In genomic region chr14:122483556-122484421, GRCm38 (mm10) we compare ENCODE assay signal across 11 mouse cellular contexts. TPM values are rescaled to one million over a fixed set of nuclear protein-coding genes. Genes with fewer than 3 reads are reported as not detected.
DNase-seq lines count a peak whose midpoint lies in the region; ATAC-seq and TF ChIP-seq lines count a peak whose summit lies in the region.
"Had no signal": no experiment of that assay in that cellular context is flagged by ENCODE, and none has a peak within 500 bp of the region (broad histone marks: within the 10 kb centered on the region; RNA-seq: fewer than 3 reads in every experiment).

No protein-coding gene starts in this region.

- no peaks in the 10 kb centered on the region for H3K4me1 ChIP-seq in cerebellum, adult 2 months (ENCODE audit: control insufficient read depth, insufficient read depth, low read length)
- H3K4me1 ChIP-seq in hindbrain, postnatal 0 days (ENCODE audit: insufficient read depth, low read length): no peaks in the 10 kb centered on the region
- H3K4me1 ChIP-seq in neural tube, embryonic 13.5 days (replicated peaks): peaks cover 20% of the 10 kb centered on the region

- WGBS in cerebellum, adult 2 months: 5% methylated on average over 18 of the region's 18 CpGs
- WGBS in hindbrain, postnatal 0 days: 10% methylated on average over 18 of the region's 18 CpGs
- WGBS in neural tube, embryonic 13.5 days: 10% methylated on average over 18 of the region's 18 CpGs

- peak overlapping the region; percentile 97 for H3K4me3 ChIP-seq in cerebellum, adult 2 months (replicated peaks; ENCODE audit: insufficient read depth, low read depth, low read length)
- H3K4me3 ChIP-seq in hindbrain, postnatal 0 days (ENCODE audit: low read length): peak overlapping the region; percentile 60
- H3K4me3 ChIP-seq in neural tube, embryonic 13.5 days: peak overlapping the region; percentile 12; the same call in 1 of the 2 replicates
- H3K4me3 ChIP-seq: gastrocnemius, adult 2 months; megakaryocyte, embryonic 14.5 days had no signal

- H3K36me3 ChIP-seq in hindbrain, postnatal 0 days (ENCODE audit: insufficient read depth, low read length): no peaks in the 10 kb centered on the region
- H3K36me3 ChIP-seq in neural tube, embryonic 13.5 days: no peaks in the 10 kb centered on the region

- peak overlapping the region; percentile 99 for H3K27ac ChIP-seq in cerebellum, adult 2 months (ENCODE audit: insufficient read depth, low read length)
- peak overlapping the region; percentile 89 for H3K27ac ChIP-seq in hindbrain, postnatal 0 days
- H3K27ac ChIP-seq in neural tube, embryonic 13.5 days (replicated peaks): peak overlapping the region; percentile 23; the same call in 1 of the 2 replicates
- H3K27ac ChIP-seq: gastrocnemius, adult 2 months had no signal

- H3K27me3 ChIP-seq in cerebellum, adult 2 months (ENCODE audit: control insufficient read depth, insufficient read depth, low read length): no peaks in the 10 kb centered on the region
- 0 out of 2 replicates have a peak, but pooled peaks cover 3% of the 10 kb centered on the region for H3K27me3 ChIP-seq in hindbrain, postnatal 0 days (ENCODE audit: insufficient read depth, low read length)
- H3K27me3 ChIP-seq in neural tube, embryonic 13.5 days: peaks cover 81% of the 10 kb centered on the region

- peak; percentile 86 to 90 for DNase-seq in cerebellum, adult 2 months
- DNase-seq in embryo, embryonic 9.5 days (ENCODE audit: extremely low spot score): peak; percentile 51
- DNase-seq in hindbrain, postnatal 0 days (ENCODE audit: low spot score): peak; percentile 61
- DNase-seq in left cerebral cortex, adult 11 months (ENCODE audit: low spot score): no peak
- no peak for DNase-seq in frontal cortex, postnatal 10 days (ENCODE audit: low spot score in 2 of 2)
- DNase-seq in kidney, adult 11 months: no peak
- DNase-seq: gastrocnemius, adult 2 months; heart, postnatal 14 days; thymus, postnatal 36 days had no signal

- peak; percentile 57; the same call in 1 of the 2 replicates for TF ChIP-seq POLR2A in cerebellum, adult 2 months (IDR thresholded peaks at IDR 0.05; ENCODE audit: borderline replicate concordance, insufficient read depth, low read length)

- ATAC-seq in hindbrain, postnatal 0 days: peak; percentile 27; the same call in 1 of the 2 replicates
- no peak; the same call in 1 of the 2 replicates for ATAC-seq in neural tube, embryonic 13.5 days (ENCODE audit: low read depth)

- no peaks in the 10 kb centered on the region for H3K9me3 ChIP-seq in hindbrain, postnatal 0 days (ENCODE audit: low read length)
- H3K9me3 ChIP-seq in neural tube, embryonic 13.5 days: no peaks in the 10 kb centered on the region

- peak overlapping the region; percentile 68 for H3K4me2 ChIP-seq in hindbrain, postnatal 0 days (ENCODE audit: low read depth, low read length)
- H3K4me2 ChIP-seq in neural tube, embryonic 13.5 days: peak overlapping the region; percentile 62

- no peak; the same call in 1 of the 2 replicates for TF ChIP-seq CTCF in cerebellum, adult 2 months (IDR thresholded peaks at IDR 0.05; ENCODE audit: borderline replicate concordance, insufficient read depth, low read depth, low read length)
- TF ChIP-seq CTCF in hindbrain, postnatal 0 days (IDR thresholded peaks at IDR 0.05; ENCODE audit: low read depth): no peak

- peak overlapping the region; percentile 89 for H3K9ac ChIP-seq in hindbrain, postnatal 0 days (replicated peaks; ENCODE audit: low read length)
- H3K9ac ChIP-seq in neural tube, embryonic 13.5 days: peak overlapping the region; percentile 31

RNA-seq across cellular contexts. Expression of gene Gm10837, which starts 6.6 kb away (rescaled TPM):
- 2.7 TPM in 2 replicates for polyA plus RNA-seq in cerebellum, adult 2 months (2012; rRNA removed)
- 0.93 and 4.7 TPM in 2 replicates for total RNA-seq in hindbrain, postnatal 0 days (2014; rRNA removed)
- 1.2 and 1.4 TPM in 2 replicates for polyA plus RNA-seq in hindbrain, postnatal 0 days (2015; fragmentation: Nextera tagmentation; extraction: Ambion mirVana)
- polyA plus RNA-seq in neural tube, embryonic 13.5 days (2015; fragmentation: Nextera tagmentation; extraction: Ambion mirVana): 0.19 and 0.29 TPM in 2 replicates
- total RNA-seq: gastrocnemius, adult 2 months; heart, postnatal 14 days had no signal

RNA-seq across cellular contexts. Expression of gene Zic2, which starts 8.6 kb away (rescaled TPM):
- polyA plus RNA-seq in cerebellum, adult 2 months (2012; rRNA removed): 157 and 186 TPM in 2 replicates
- total RNA-seq in hindbrain, postnatal 0 days (2014; rRNA removed): 234 TPM in 2 replicates
- 35.9 and 40.2 TPM in 2 replicates for polyA plus RNA-seq in hindbrain, postnatal 0 days (2015; fragmentation: Nextera tagmentation; extraction: Ambion mirVana)
- polyA plus RNA-seq in neural tube, embryonic 13.5 days (2015; fragmentation: Nextera tagmentation; extraction: Ambion mirVana): 8.2 and 10.2 TPM in 2 replicates
- total RNA-seq: gastrocnemius, adult 2 months had no signal

RNA-seq across cellular contexts. Expression of gene Zic5, which starts 18.3 kb away (rescaled TPM):
- polyA plus RNA-seq in cerebellum, adult 2 months (2012; rRNA removed): 27.5 and 30.4 TPM in 2 replicates
- total RNA-seq in hindbrain, postnatal 0 days (2014; rRNA removed): 46.2 and 51.3 TPM in 2 replicates
- 31.0 and 31.1 TPM in 2 replicates for polyA plus RNA-seq in hindbrain, postnatal 0 days (2015; fragmentation: Nextera tagmentation; extraction: Ambion mirVana)
- polyA plus RNA-seq in neural tube, embryonic 13.5 days (2015; fragmentation: Nextera tagmentation; extraction: Ambion mirVana): 8.4 and 8.6 TPM in 2 replicates
- total RNA-seq: gastrocnemius, adult 2 months; heart, postnatal 14 days had no signal

RNA-seq across cellular contexts. Expression of gene Gm5089, which starts 32.9 kb away (rescaled TPM):
- polyA plus RNA-seq in cerebellum, adult 2 months (2012; rRNA removed): 0.49 TPM in 2 replicates
- total RNA-seq in hindbrain, postnatal 0 days (2014; rRNA removed): 1.2 and 3.0 TPM in 2 replicates
- polyA plus RNA-seq in hindbrain, postnatal 0 days (2015; fragmentation: Nextera tagmentation; extraction: Ambion mirVana): 0.56 and 0.82 TPM in 2 replicates
- 0.46 and 0.62 TPM in 2 replicates for polyA plus RNA-seq in neural tube, embryonic 13.5 days (2015; fragmentation: Nextera tagmentation; extraction: Ambion mirVana)
- total RNA-seq: gastrocnemius, adult 2 months; heart, postnatal 14 days had no signal

RNA-seq across cellular contexts. Expression of gene Pcca, which starts 50.3 kb away (rescaled TPM):
- 68.3 and 84.5 TPM in 2 replicates for polyA plus RNA-seq in cerebellum, adult 2 months (2012; rRNA removed)
- 6.7 and 13.4 TPM in 2 replicates for total RNA-seq in hindbrain, postnatal 0 days (2014; rRNA removed)
- polyA plus RNA-seq in hindbrain, postnatal 0 days (2015; fragmentation: Nextera tagmentation; extraction: Ambion mirVana): 39.1 and 42.8 TPM in 2 replicates
- 28.2 and 32.0 TPM in 2 replicates for polyA plus RNA-seq in neural tube, embryonic 13.5 days (2015; fragmentation: Nextera tagmentation; extraction: Ambion mirVana)

Comparison
In these comparisons a context has a peak if more than half of its experiments do, and no peak if none do; other contexts are left out.
1. DNase-seq: peak in cerebellum, adult 2 months (2 of 2), embryo, embryonic 9.5 days (single experiment) and hindbrain, postnatal 0 days (single experiment); none in left cerebral cortex, adult 11 months (single experiment), frontal cortex, postnatal 10 days (0 of 2) and kidney, adult 11 months (single experiment).
2. H3K27ac ChIP-seq: peak in every context shown above with its lines; median percentile 99 in cerebellum, adult 2 months; 89 in hindbrain, postnatal 0 days; 23 in neural tube, embryonic 13.5 days.
3. H3K4me3 ChIP-seq: peak in every context shown above with its lines; median percentile 97 in cerebellum, adult 2 months; 60 in hindbrain, postnatal 0 days; 12 in neural tube, embryonic 13.5 days.